Mouse (Mus musculus) gastrocnemius, adult 18-20 months (tissue): Measurements from ENCODE around the gene Tor4a. TPM values are rescaled to one million over a fixed set of nuclear protein-coding genes. Genes with fewer than 3 reads are reported as not detected.
A peak's percentile ranks its signal among the peaks of the same experiment; 100 is the strongest.

ENCODE experiments used
- DNase-seq: peaks from one replicate; pipeline ENCODE4 v3.0.0; 2021; ENCODE audit warnings: low spot score
- total RNA-seq, 2 experiments: library from RNA; stranded (reverse); gene quantifications; 2 replicates each; pipeline ENCODE4 v1.2.3; 2021

Tor4a gene
- total RNA-seq, 2 experiments from 2014 or later, result 0.84 to 1.2 TPM

GRCm38 (mm10) chr2:25193330-25193770 lies 3.3 kb downstream of the Tor4a start:
- peak; percentile 86 for DNase-seq

- no peak for DNase-seq
Measured at GRCm38 (mm10) chr2:25187841-25188240, 8.8 kb downstream of the Tor4a start.

GRCm38 (mm10) chr2:25186575-25186930 lies 10.1 kb downstream of the Tor4a start:
- no peak for DNase-seq

GRCm38 (mm10) chr2:25185625-25186574 lies 10.8 kb downstream of the Tor4a start:
- no peak for DNase-seq

GRCm38 (mm10) chr2:25184496-25184895 lies 12.2 kb downstream of the Tor4a start:
- DNase-seq, result no peak

GRCm38 (mm10) chr2:25183336-25183735 lies 13.3 kb downstream of the Tor4a start:
- DNase-seq, result no peak

GRCm38 (mm10) chr2:25182664-25183063 lies 14.0 kb downstream of the Tor4a start:
- no peak for DNase-seq

GRCm38 (mm10) chr2:25181891-25182397 lies 14.7 kb downstream of the Tor4a start:
- no peak for DNase-seq

- DNase-seq, result no peak
Measured at GRCm38 (mm10) chr2:25180973-25181890, 15.5 kb downstream of the Tor4a start.

- DNase-seq, result peak; percentile 86
Measured at GRCm38 (mm10) chr2:25180478-25180903, 16.2 kb downstream of the Tor4a start, which contains the start of gene Nrarp. TSS of gene Nrarp (plus strand) at chr2:25180758.

GRCm38 (mm10) chr2:25179566-25180217 lies 17.0 kb downstream of the Tor4a start:
- DNase-seq, result no peak

GRCm38 (mm10) chr2:25178285-25178972 lies 18.3 kb downstream of the Tor4a start:
- no peak for DNase-seq

- no peak for DNase-seq
Measured at GRCm38 (mm10) chr2:25177685-25178084, 19.0 kb downstream of the Tor4a start.

- DNase-seq, result no peak
Measured at GRCm38 (mm10) chr2:25177076-25177475, 19.6 kb downstream of the Tor4a start.

- no peak for DNase-seq
Measured at GRCm38 (mm10) chr2:25176573-25176972, 20.1 kb downstream of the Tor4a start.

- no peak for DNase-seq
Measured at GRCm38 (mm10) chr2:25175690-25176078, 21.0 kb downstream of the Tor4a start.

- no peak for DNase-seq
Measured at GRCm38 (mm10) chr2:25174866-25175689, 21.6 kb downstream of the Tor4a start.

- DNase-seq, result no peak
Measured at GRCm38 (mm10) chr2:25173821-25174220, 22.9 kb downstream of the Tor4a start.

- DNase-seq, result no peak
Measured at GRCm38 (mm10) chr2:25172629-25173028, 24.1 kb downstream of the Tor4a start.

- DNase-seq, result no peak
Measured at GRCm38 (mm10) chr2:25171769-25172153, 24.9 kb downstream of the Tor4a start.
